Mouse (Mus musculus): Measurements from ENCODE around the gene Drosha. TPM values are rescaled to one million over a fixed set of nuclear protein-coding genes. Genes with fewer than 3 reads are reported as not detected.

The Drosha gene
- polyA plus RNA-seq, 1 experiment from 2014 or later: 63.2 TPM

- H3K4me3 ChIP-seq (replicated peaks; ENCODE audit: low read depth, low read length): no peak overlapping the region
- WGBS: 88% methylated on average over 15 of the region's 15 CpGs
- H3K36me3 ChIP-seq (ENCODE audit: control insufficient read depth, insufficient read depth, low read length): peaks cover 96% of the 10 kb centered on the region
- no peaks in the 10 kb centered on the region for H3K9me3 ChIP-seq (ENCODE audit: control insufficient read depth, low read length)
- H3K27ac ChIP-seq (replicated peaks; ENCODE audit: low read depth, low read length): no peak overlapping the region
- DNase-seq: no peak
- H3K4me1 ChIP-seq (ENCODE audit: control insufficient read depth, insufficient read depth, low read length): no peaks in the 10 kb centered on the region
- no peak for ATAC-seq (ENCODE audit: low FRiP score, low TSS enrichment)
- no peak overlapping the region for H3K9ac ChIP-seq (replicated peaks; ENCODE audit: low read length)
- H3K4me2 ChIP-seq (ENCODE audit: low read length): no peak overlapping the region
- no peaks in the 10 kb centered on the region for H3K27me3 ChIP-seq (ENCODE audit: control insufficient read depth, insufficient read depth, low read length)
Observed at GRCm38 (mm10) chr15:12884855-12885254, 60.2 kb downstream of the Drosha start.

- no peak for ATAC-seq (ENCODE audit: low FRiP score, low TSS enrichment)
- Histone ChIP-seq H3K36me3 (ENCODE audit: control insufficient read depth, insufficient read depth, low read length) (peaks cover 95% of the 10 kb centered on the region), H3K4me3 (replicated peaks; ENCODE audit: low read depth, low read length) (no peak overlapping the region), H3K4me2 (ENCODE audit: low read length) (no peak overlapping the region), H3K27ac (replicated peaks; ENCODE audit: low read depth, low read length) (no peak overlapping the region), H3K9me3 (ENCODE audit: control insufficient read depth, low read length) (no peaks in the 10 kb centered on the region), H3K4me1 (ENCODE audit: control insufficient read depth, insufficient read depth, low read length) (no peaks in the 10 kb centered on the region), H3K9ac (replicated peaks; ENCODE audit: low read length) (no peak overlapping the region), H3K27me3 (ENCODE audit: control insufficient read depth, insufficient read depth, low read length) (no peaks in the 10 kb centered on the region)
- no peak for DNase-seq
- 97% methylated on average over 11 of the region's 11 CpGs for WGBS
Observed at GRCm38 (mm10) chr15:12885361-12885760, 60.7 kb downstream of the Drosha start.

- H3K36me3 ChIP-seq (ENCODE audit: control insufficient read depth, insufficient read depth, low read length): peaks cover 95% of the 10 kb centered on the region
Observed at GRCm38 (mm10) chr15:12887206-12887605, 62.6 kb downstream of the Drosha start.

GRCm38 (mm10) chr15:12888312-12888711, 63.7 kb downstream of the Drosha start:
- Histone ChIP-seq H3K4me2 (ENCODE audit: low read length) (no peak overlapping the region), H3K9me3 (ENCODE audit: control insufficient read depth, low read length) (no peaks in the 10 kb centered on the region), H3K27me3 (ENCODE audit: control insufficient read depth, insufficient read depth, low read length) (no peaks in the 10 kb centered on the region), H3K4me1 (ENCODE audit: control insufficient read depth, insufficient read depth, low read length) (no peaks in the 10 kb centered on the region), H3K36me3 (ENCODE audit: control insufficient read depth, insufficient read depth, low read length) (peaks cover 89% of the 10 kb centered on the region), H3K4me3 (replicated peaks; ENCODE audit: low read depth, low read length) (no peak overlapping the region), H3K27ac (replicated peaks; ENCODE audit: low read depth, low read length) (no peak overlapping the region), H3K9ac (replicated peaks; ENCODE audit: low read length) (no peak overlapping the region)
- DNase-seq (no peak), ATAC-seq (ENCODE audit: low FRiP score, low TSS enrichment) (no peak)
- WGBS: 74% methylated on average over 4 of the region's 4 CpGs

More at GRCm38 (mm10) chr15:12887206-12887605, 62.6 kb downstream of the Drosha start:
- no peaks in the 10 kb centered on the region for H3K4me1 ChIP-seq (ENCODE audit: control insufficient read depth, insufficient read depth, low read length)
- no peak for ATAC-seq (ENCODE audit: low FRiP score, low TSS enrichment)
- WGBS: 87% methylated on average over 8 of the region's 8 CpGs
- H3K4me3 ChIP-seq (replicated peaks; ENCODE audit: low read depth, low read length): no peak overlapping the region
- no peak overlapping the region for H3K9ac ChIP-seq (replicated peaks; ENCODE audit: low read length)
- DNase-seq: no peak
- no peak overlapping the region for H3K27ac ChIP-seq (replicated peaks; ENCODE audit: low read depth, low read length)
- no peak overlapping the region for H3K4me2 ChIP-seq (ENCODE audit: low read length)
- H3K27me3 ChIP-seq (ENCODE audit: control insufficient read depth, insufficient read depth, low read length): no peaks in the 10 kb centered on the region
- no peaks in the 10 kb centered on the region for H3K9me3 ChIP-seq (ENCODE audit: control insufficient read depth, low read length)

GRCm38 (mm10) chr15:12889909-12890308, 65.3 kb downstream of the Drosha start:
- H3K9ac ChIP-seq (replicated peaks; ENCODE audit: low read length): no peak overlapping the region
- no peak overlapping the region for H3K4me3 ChIP-seq (replicated peaks; ENCODE audit: low read depth, low read length)
- no peak overlapping the region for H3K27ac ChIP-seq (replicated peaks; ENCODE audit: low read depth, low read length)
- H3K27me3 ChIP-seq (ENCODE audit: control insufficient read depth, insufficient read depth, low read length): no peaks in the 10 kb centered on the region
- peaks cover 88% of the 10 kb centered on the region for H3K36me3 ChIP-seq (ENCODE audit: control insufficient read depth, insufficient read depth, low read length)
- H3K9me3 ChIP-seq (ENCODE audit: control insufficient read depth, low read length): no peaks in the 10 kb centered on the region
- ATAC-seq (ENCODE audit: low FRiP score, low TSS enrichment): no peak
- no peak overlapping the region for H3K4me2 ChIP-seq (ENCODE audit: low read length)
- no peak for DNase-seq
- H3K4me1 ChIP-seq (ENCODE audit: control insufficient read depth, insufficient read depth, low read length): no peaks in the 10 kb centered on the region
- 95% methylated on average over 11 of the region's 11 CpGs for WGBS

- ATAC-seq (ENCODE audit: low FRiP score, low TSS enrichment): no peak
Observed at GRCm38 (mm10) chr15:12895426-12895825, 70.8 kb downstream of the Drosha start.

GRCm38 (mm10) chr15:12896022-12897009, 71.7 kb downstream of the Drosha start:
- Histone ChIP-seq H3K9ac (replicated peaks; ENCODE audit: low read length) (no peak overlapping the region), H3K36me3 (ENCODE audit: control insufficient read depth, insufficient read depth, low read length) (peaks cover 72% of the 10 kb centered on the region), H3K4me1 (ENCODE audit: control insufficient read depth, insufficient read depth, low read length) (no peaks in the 10 kb centered on the region), H3K9me3 (ENCODE audit: control insufficient read depth, low read length) (no peaks in the 10 kb centered on the region), H3K27ac (replicated peaks; ENCODE audit: low read depth, low read length) (no peak overlapping the region), H3K4me2 (ENCODE audit: low read length) (no peak overlapping the region), H3K27me3 (ENCODE audit: control insufficient read depth, insufficient read depth, low read length) (no peaks in the 10 kb centered on the region), H3K4me3 (replicated peaks; ENCODE audit: low read depth, low read length) (no peak overlapping the region)
- WGBS: 94% methylated on average over 18 of the region's 18 CpGs
- no peak for ATAC-seq (ENCODE audit: low FRiP score, low TSS enrichment)
- DNase-seq: no peak

More at GRCm38 (mm10) chr15:12895426-12895825, 70.8 kb downstream of the Drosha start:
- no peak overlapping the region for H3K9ac ChIP-seq (replicated peaks; ENCODE audit: low read length)
- 96% methylated on average over 13 of the region's 13 CpGs for WGBS
- H3K4me1 ChIP-seq (ENCODE audit: control insufficient read depth, insufficient read depth, low read length): no peaks in the 10 kb centered on the region
- no peaks in the 10 kb centered on the region for H3K9me3 ChIP-seq (ENCODE audit: control insufficient read depth, low read length)
- H3K27me3 ChIP-seq (ENCODE audit: control insufficient read depth, insufficient read depth, low read length): no peaks in the 10 kb centered on the region
- no peak for DNase-seq
- H3K4me2 ChIP-seq (ENCODE audit: low read length): no peak overlapping the region
- no peak overlapping the region for H3K27ac ChIP-seq (replicated peaks; ENCODE audit: low read depth, low read length)
- H3K4me3 ChIP-seq (replicated peaks; ENCODE audit: low read depth, low read length): no peak overlapping the region
- peaks cover 73% of the 10 kb centered on the region for H3K36me3 ChIP-seq (ENCODE audit: control insufficient read depth, insufficient read depth, low read length)

GRCm38 (mm10) chr15:12897831-12898230, 73.2 kb downstream of the Drosha start:
- no peaks in the 10 kb centered on the region for H3K4me1 ChIP-seq (ENCODE audit: control insufficient read depth, insufficient read depth, low read length)
- H3K36me3 ChIP-seq (ENCODE audit: control insufficient read depth, insufficient read depth, low read length): peaks cover 78% of the 10 kb centered on the region
- ATAC-seq (ENCODE audit: low FRiP score, low TSS enrichment) (no peak), DNase-seq (no peak)
- 92% methylated on average over 8 of the region's 8 CpGs for WGBS
- H3K27ac ChIP-seq (replicated peaks; ENCODE audit: low read depth, low read length): no peak overlapping the region
- H3K9me3 ChIP-seq (ENCODE audit: control insufficient read depth, low read length): no peaks in the 10 kb centered on the region
- H3K27me3 ChIP-seq (ENCODE audit: control insufficient read depth, insufficient read depth, low read length): no peaks in the 10 kb centered on the region
- H3K4me3 ChIP-seq (replicated peaks; ENCODE audit: low read depth, low read length): no peak overlapping the region
- H3K4me2 ChIP-seq (ENCODE audit: low read length): no peak overlapping the region
- no peak overlapping the region for H3K9ac ChIP-seq (replicated peaks; ENCODE audit: low read length)

All from midbrain, embryonic 14.5 days (tissue).